9 mouse cellular contexts compared by ENCODE assay signal in the genomic region with DNA sequence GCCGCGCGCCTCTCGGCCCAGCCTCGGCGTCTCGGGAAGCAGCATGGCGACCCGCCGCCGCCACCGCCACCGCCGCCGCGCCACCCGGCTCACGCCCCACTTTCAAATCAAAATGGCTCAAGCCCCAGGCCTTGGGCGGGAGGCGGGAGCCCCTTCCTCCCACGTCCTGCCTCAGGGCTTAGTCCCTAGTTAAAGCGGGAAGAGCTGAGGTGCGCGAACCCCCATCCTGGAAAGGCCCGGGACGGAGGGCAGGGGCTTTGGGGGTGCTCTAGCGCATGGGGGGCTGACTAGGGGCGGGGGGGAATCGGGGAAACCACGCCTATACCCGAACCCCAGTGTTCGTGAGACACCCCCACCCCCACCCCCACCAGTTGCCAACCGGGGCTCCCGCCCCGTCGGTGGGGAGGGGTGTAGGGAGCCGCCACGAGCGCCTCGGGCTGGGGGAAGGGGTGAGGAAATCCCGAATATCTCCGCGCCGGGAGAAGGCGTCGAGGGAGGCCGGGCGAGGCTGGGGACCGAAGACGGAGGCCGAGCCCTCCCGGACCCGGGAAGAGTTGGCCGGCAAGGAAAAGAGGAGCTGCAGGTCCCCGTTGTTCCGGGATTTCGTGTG. TPM values are rescaled to one million over a fixed set of nuclear protein-coding genes. Genes with fewer than 3 reads are reported as not detected.
DNase-seq lines count a peak whose midpoint lies in the region; ATAC-seq and TF ChIP-seq lines count a peak whose summit lies in the region.
"Had no signal": no experiment of that assay in that cellular context is flagged by ENCODE, and none has a peak within 500 bp of the region (broad histone marks: within the 10 kb centered on the region; RNA-seq: fewer than 3 reads in every experiment).

No protein-coding gene starts in this region.

- ATAC-seq in intestine, postnatal 0 days = peak; percentile 46
- peak; percentile 8; the same call in 1 of the 2 replicates for ATAC-seq in neural tube, embryonic 14.5 days (ENCODE audit: low read depth)
- ATAC-seq in activated CD4-positive, CD25-positive, alpha-beta regulatory T cell, adult 4 months = no peak
- no peak for ATAC-seq in frontal cortex, adult (ENCODE audit: low TSS enrichment)

- peak overlapping the region; percentile 99 for H3K4me3 ChIP-seq in heart, embryonic 10.5 days
- H3K4me3 ChIP-seq in forebrain, embryonic 10.5 days = peak overlapping the region; percentile 100
- peak overlapping the region; percentile 55 for H3K4me3 ChIP-seq in intestine, postnatal 0 days (ENCODE audit: low read depth, low read length)
- H3K4me3 ChIP-seq in neural tube, embryonic 14.5 days (ENCODE audit: low read depth, low read length) = peak overlapping the region; percentile 77

- H3K27me3 ChIP-seq in heart, embryonic 10.5 days (ENCODE audit: insufficient read depth, poor library complexity, severe bottlenecking) = no peaks in the 10 kb centered on the region
- H3K27me3 ChIP-seq in forebrain, embryonic 10.5 days (ENCODE audit: poor library complexity, severe bottlenecking) = no peaks in the 10 kb centered on the region
- H3K27me3 ChIP-seq in intestine, postnatal 0 days (replicated peaks; ENCODE audit: control insufficient read depth, insufficient read depth, low read length) = peaks cover 30% of the 10 kb centered on the region
- H3K27me3 ChIP-seq in neural tube, embryonic 14.5 days (ENCODE audit: control insufficient read depth, insufficient read depth, low read length) = no peaks in the 10 kb centered on the region

- H3K27ac ChIP-seq in heart, embryonic 10.5 days = peak overlapping the region; percentile 98
- peak overlapping the region; percentile 100 for H3K27ac ChIP-seq in forebrain, embryonic 10.5 days
- peak overlapping the region; percentile 69 for H3K27ac ChIP-seq in intestine, postnatal 0 days (ENCODE audit: low read depth, low read length)
- H3K27ac ChIP-seq in neural tube, embryonic 14.5 days (ENCODE audit: low read depth, low read length) = peak overlapping the region; percentile 88

- H3K4me1 ChIP-seq in heart, embryonic 10.5 days = peaks cover 25% of the 10 kb centered on the region
- H3K4me1 ChIP-seq in forebrain, embryonic 10.5 days = peaks cover 69% of the 10 kb centered on the region
- peaks cover 8% of the 10 kb centered on the region; the same call in 1 of the 2 replicates for H3K4me1 ChIP-seq in intestine, postnatal 0 days (replicated peaks; ENCODE audit: control insufficient read depth, insufficient read depth, low read length)
- peaks cover 10% of the 10 kb centered on the region; the same call in 1 of the 2 replicates for H3K4me1 ChIP-seq in neural tube, embryonic 14.5 days (ENCODE audit: control insufficient read depth, insufficient read depth, low read length)

- H3K36me3 ChIP-seq in heart, embryonic 10.5 days = 0 out of 2 replicates have a peak, but pooled peaks cover 3% of the 10 kb centered on the region
- peaks cover 30% of the 10 kb centered on the region for H3K36me3 ChIP-seq in forebrain, embryonic 10.5 days (replicated peaks)
- H3K36me3 ChIP-seq in intestine, postnatal 0 days (ENCODE audit: control insufficient read depth, insufficient read depth) = no peaks in the 10 kb centered on the region
- no peaks in the 10 kb centered on the region for H3K36me3 ChIP-seq in neural tube, embryonic 14.5 days (ENCODE audit: control insufficient read depth, insufficient read depth, low read length)

- WGBS in heart, embryonic 10.5 days = under 1% methylated on average over 57 of the region's 57 CpGs
- under 1% methylated on average over 57 of the region's 57 CpGs for WGBS in forebrain, embryonic 10.5 days
- whole genome bisulfite sequencing in intestine, postnatal 0 days = 1% methylated on average over 32 of the region's 57 CpGs
- under 1% methylated on average over 43 of the region's 57 CpGs for WGBS in neural tube, embryonic 14.5 days

- H3K9me3 ChIP-seq in heart, embryonic 10.5 days = no peaks in the 10 kb centered on the region
- no peaks in the 10 kb centered on the region for H3K9me3 ChIP-seq in forebrain, embryonic 10.5 days
- no peaks in the 10 kb centered on the region for H3K9me3 ChIP-seq in intestine, postnatal 0 days (ENCODE audit: control insufficient read depth)
- H3K9me3 ChIP-seq in neural tube, embryonic 14.5 days (ENCODE audit: control insufficient read depth, low read length) = no peaks in the 10 kb centered on the region

- H3K9ac ChIP-seq in intestine, postnatal 0 days (ENCODE audit: low read depth, low read length) = peak overlapping the region; percentile 79
- H3K9ac ChIP-seq in neural tube, embryonic 14.5 days (replicated peaks; ENCODE audit: low read depth, low read length) = peak overlapping the region; percentile 74

- peak overlapping the region; percentile 98 for H3K4me2 ChIP-seq in intestine, postnatal 0 days (replicated peaks; ENCODE audit: low read depth)
- peak overlapping the region; percentile 71 for H3K4me2 ChIP-seq in neural tube, embryonic 14.5 days (ENCODE audit: low read depth, low read length)

- no peak for DNase-seq in heart, embryonic 10.5 days (ENCODE audit: low spot score)
- DNase-seq in heart, adult 9 months (ENCODE audit: low spot score in 2 of 2) = no peak
- peak; percentile 45 for DNase-seq in ES-CJ7 (ENCODE audit: low read depth, low spot score)
- peak; percentile 57 for DNase-seq in forebrain, embryonic 10.5 days (ENCODE audit: extremely low spot score, low spot score)

- TF ChIP-seq CTCF in intestine, postnatal 0 days (IDR thresholded peaks at IDR 0.05; ENCODE audit: low read depth) = no peak

RNA-seq across cellular contexts. Expression of a gene that starts 0.8 kb away (rescaled TPM):
- polyA plus RNA-seq in heart, embryonic 10.5 days (2016; fragmentation: Nextera tagmentation; extraction: Ambion mirVana) = 88.7 and 107 TPM in 2 replicates
- 198 and 200 TPM in 2 replicates for polyA plus RNA-seq in forebrain, embryonic 10.5 days (2016; fragmentation: Nextera tagmentation; extraction: Ambion mirVana)
- polyA plus RNA-seq in intestine, postnatal 0 days (2015; fragmentation: Nextera tagmentation; extraction: Ambion mirVana) = 5.2 and 7.4 TPM in 2 replicates
- polyA plus RNA-seq in neural tube, embryonic 14.5 days (2014; fragmentation: Nextera tagmentation; extraction: Ambion mirVana) = 3.0 and 5.9 TPM in 2 replicates
- under 1 TPM in 1 of 2 experiments, not detected in 1; 0.24 TPM for polyA plus RNA-seq in activated CD4-positive, CD25-positive, alpha-beta regulatory T cell, adult 4 months (2017; shearing (Covaris generic))
- polyA plus RNA-seq: liver, adult 2 months had no signal

RNA-seq across cellular contexts. Expression of a gene that starts 19.4 kb away (rescaled TPM):
- polyA plus RNA-seq in heart, embryonic 10.5 days (2016; fragmentation: Nextera tagmentation; extraction: Ambion mirVana) = not detected in 2 replicates
- 0.25 TPM in 1 of 2 replicates, not detected in the other for polyA plus RNA-seq in forebrain, embryonic 10.5 days (2016; fragmentation: Nextera tagmentation; extraction: Ambion mirVana)
- 142 and 149 TPM in 2 replicates for polyA plus RNA-seq in intestine, postnatal 0 days (2015; fragmentation: Nextera tagmentation; extraction: Ambion mirVana)
- not detected in 2 replicates for polyA plus RNA-seq in neural tube, embryonic 14.5 days (2014; fragmentation: Nextera tagmentation; extraction: Ambion mirVana)
- polyA plus RNA-seq in activated CD4-positive, CD25-positive, alpha-beta regulatory T cell, adult 4 months (2017; shearing (Covaris generic)) = not detected
- polyA plus RNA-seq: liver, adult 2 months had no signal

RNA-seq across cellular contexts. Expression of a gene that starts 29.8 kb away (rescaled TPM):
- polyA plus RNA-seq in heart, embryonic 10.5 days (2016; fragmentation: Nextera tagmentation; extraction: Ambion mirVana) = 88.3 and 102 TPM in 2 replicates
- polyA plus RNA-seq in forebrain, embryonic 10.5 days (2016; fragmentation: Nextera tagmentation; extraction: Ambion mirVana) = 107 and 109 TPM in 2 replicates
- polyA plus RNA-seq in intestine, postnatal 0 days (2015; fragmentation: Nextera tagmentation; extraction: Ambion mirVana) = 91.8 and 99.2 TPM in 2 replicates
- 43.7 and 46.2 TPM in 2 replicates for polyA plus RNA-seq in neural tube, embryonic 14.5 days (2014; fragmentation: Nextera tagmentation; extraction: Ambion mirVana)
- 10 to 100 TPM; 39.3 to 54.1 TPM for polyA plus RNA-seq in activated CD4-positive, CD25-positive, alpha-beta regulatory T cell, adult 4 months (2017; shearing (Covaris generic))

Comparison
In these comparisons a context has a peak if more than half of its experiments do, and no peak if none do; other contexts are left out.
1. DNase-seq: peak in ES-CJ7 (single experiment) and forebrain, embryonic 10.5 days (single experiment); none in heart, embryonic 10.5 days (single experiment) and heart, adult 9 months (0 of 2).
2. ATAC-seq: peak in intestine, postnatal 0 days (single experiment) and neural tube, embryonic 14.5 days (single experiment); none in activated CD4-positive, CD25-positive, alpha-beta regulatory T cell, adult 4 months (single experiment) and frontal cortex, adult (single experiment).
3. RNA of a gene that starts 0.8 kb away (polyA plus RNA-seq): 198 to 200 TPM in forebrain, embryonic 10.5 days and 88.7 to 107 TPM in heart, embryonic 10.5 days; 5.2 to 7.4 TPM in intestine, postnatal 0 days, 3.0 to 5.9 TPM in neural tube, embryonic 14.5 days and 0.24 TPM in activated CD4-positive, CD25-positive, alpha-beta regulatory T cell, adult 4 months; every median in the first group is over 10 times any median in the second.
4. RNA of a gene that starts 19.4 kb away (polyA plus RNA-seq): 142 to 149 TPM in intestine, postnatal 0 days; 0.25 TPM in forebrain, embryonic 10.5 days, not detected in heart, embryonic 10.5 days, not detected in neural tube, embryonic 14.5 days and not detected in activated CD4-positive, CD25-positive, alpha-beta regulatory T cell, adult 4 months; every median in the first group is over 100 times any median in the second.
5. Peak in every context shown above with its lines, with median percentiles within 50 percentile points of each other: H3K27ac ChIP-seq and H3K4me3 ChIP-seq.